Mouse (Mus musculus) frontal cortex, postnatal 14 days (tissue): ENCODE data around the gene Thsd4.

Experiments
- DNase-seq, 2 experiments: peaks; one replicate each; pipeline ENCODE4 v3.0.0; 2022; ENCODE audit warnings: low spot score in 2 of 2

Thsd4 gene

DNA sequence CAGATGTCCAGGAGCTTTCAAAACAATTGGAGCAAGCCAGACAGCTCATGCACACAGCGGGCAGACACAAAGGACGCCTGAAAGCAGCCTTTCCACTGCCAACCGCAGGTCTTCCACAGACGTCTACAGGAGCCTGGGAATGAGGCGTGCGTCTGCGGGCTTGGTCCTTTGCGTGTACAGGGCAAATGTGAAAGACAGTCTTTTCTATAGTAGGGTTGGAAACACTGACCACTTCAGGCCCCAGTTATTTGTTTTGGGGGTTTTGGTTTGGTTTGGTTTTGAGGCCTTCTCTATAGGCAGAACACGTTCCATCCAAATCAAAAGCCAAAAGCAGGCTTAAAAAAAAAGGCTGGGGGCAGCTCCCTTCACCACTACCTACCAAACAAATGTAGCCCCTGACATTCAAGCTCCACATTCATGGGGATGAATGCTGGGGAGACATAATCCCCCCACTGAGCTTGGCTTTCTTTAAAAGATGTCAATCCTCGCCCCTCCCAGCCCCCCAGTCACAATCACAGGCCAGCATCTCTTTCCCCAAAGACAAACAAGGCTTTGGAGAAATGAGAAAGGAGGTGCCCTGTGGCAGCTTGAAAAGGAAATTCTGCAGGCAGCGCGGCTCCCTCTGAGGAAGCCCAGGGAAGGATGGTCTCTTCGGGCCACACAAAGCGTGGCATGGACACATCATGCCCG, 255.1 kb downstream of the Thsd4 start:
- DNase-seq, result no peak

- no peak for DNase-seq
Observed at GRCm38 (mm10) chr9:60264586-60265325, 257.1 kb downstream of the Thsd4 start.

GRCm38 (mm10) chr9:60262515-60263140, 259.2 kb downstream of the Thsd4 start:
- DNase-seq, result no peak

DNA sequence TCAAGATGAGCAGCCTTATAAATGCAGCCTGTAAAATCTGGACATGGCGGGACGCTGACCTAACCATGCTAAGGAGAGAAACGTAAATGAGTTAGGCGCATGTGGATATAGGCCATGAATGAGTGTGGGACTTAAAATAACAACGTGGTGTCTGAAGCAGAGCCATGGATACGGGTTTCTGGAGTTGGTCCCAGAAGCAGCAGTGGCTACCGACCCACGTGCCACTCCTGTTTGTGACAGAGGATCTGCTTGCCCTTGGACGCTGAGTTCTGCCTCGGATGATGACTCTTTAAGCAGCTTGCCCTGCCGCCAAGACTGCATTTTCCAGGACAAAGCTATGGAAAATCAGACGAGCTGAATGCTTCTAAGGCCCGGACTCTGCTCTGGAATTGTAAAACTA, 262.2 kb downstream of the Thsd4 start:
- no peak for DNase-seq

DNA sequence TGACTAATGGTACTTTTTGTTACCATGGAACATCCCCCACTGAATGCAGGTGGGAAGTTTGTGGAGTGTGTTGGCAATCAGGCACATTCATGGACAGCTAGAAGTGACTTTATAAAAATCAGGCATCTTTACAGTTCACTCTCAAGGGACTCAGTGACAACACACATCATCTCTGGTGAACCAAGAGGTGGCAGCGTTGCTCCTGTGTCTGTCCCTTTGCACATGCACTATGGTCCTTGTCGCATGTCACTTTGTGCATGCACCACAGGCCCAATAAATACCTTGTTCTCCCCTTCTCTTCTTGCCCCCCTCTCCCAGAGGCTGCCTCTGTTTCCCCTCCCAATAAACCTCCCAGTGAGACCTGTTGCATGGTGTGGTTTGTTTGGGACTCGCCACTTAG, 270.1 kb downstream of the Thsd4 start:
- no peak for DNase-seq

DNA sequence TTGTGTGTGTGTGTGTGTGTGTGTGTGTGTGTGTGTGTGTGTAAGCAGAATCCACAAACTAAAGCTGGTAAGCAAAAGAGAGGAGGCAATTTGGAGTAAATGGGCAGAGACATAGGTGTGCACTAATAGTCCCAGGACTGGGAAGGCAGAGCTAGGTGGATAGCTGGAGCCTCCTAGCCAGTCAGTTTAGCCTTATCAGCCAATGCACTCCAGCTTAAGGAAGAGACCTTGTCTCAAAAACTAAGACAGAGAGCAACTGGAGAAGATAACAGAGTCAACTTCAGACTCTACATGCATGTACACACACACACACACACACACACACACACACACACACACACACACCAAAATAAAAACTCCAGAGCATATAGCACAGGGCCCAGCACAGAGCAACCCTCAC, 271.4 kb downstream of the Thsd4 start:
- no peak for DNase-seq

GRCm38 (mm10) chr9:60247998-60248397, 273.8 kb downstream of the Thsd4 start:
- DNase-seq, result no peak

DNA sequence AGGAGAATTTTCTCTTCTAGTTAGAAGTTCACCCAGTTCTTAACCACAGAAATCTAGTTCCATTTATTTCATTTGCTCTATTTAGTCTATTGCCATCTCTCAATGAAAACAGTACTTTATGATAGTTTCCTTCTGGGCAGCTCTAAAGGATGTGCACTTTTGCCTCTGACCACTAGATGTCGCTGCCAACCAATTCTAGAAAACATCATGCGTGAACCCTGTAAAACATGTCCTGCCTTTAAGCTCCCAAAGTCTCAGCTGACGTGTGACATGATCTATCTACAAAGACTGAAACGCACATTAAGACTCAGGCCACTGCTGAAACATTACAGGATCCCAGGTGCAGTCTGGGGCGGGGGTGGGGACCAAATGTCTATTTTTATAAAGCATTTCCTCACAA, 276.9 kb downstream of the Thsd4 start:
- peak; percentile 42 to 76 for DNase-seq

- DNase-seq, result no peak
Observed at GRCm38 (mm10) chr9:60243503-60243902, 278.3 kb downstream of the Thsd4 start.

- peak in 1 of 2 experiments; percentile 68 for DNase-seq
Observed at GRCm38 (mm10) chr9:60237667-60238066, 284.2 kb downstream of the Thsd4 start.

GRCm38 (mm10) chr9:60236155-60236554, 285.7 kb downstream of the Thsd4 start:
- DNase-seq, result no peak

- DNase-seq, result no peak
Observed at GRCm38 (mm10) chr9:60234233-60235115, 287.4 kb downstream of the Thsd4 start.

DNA sequence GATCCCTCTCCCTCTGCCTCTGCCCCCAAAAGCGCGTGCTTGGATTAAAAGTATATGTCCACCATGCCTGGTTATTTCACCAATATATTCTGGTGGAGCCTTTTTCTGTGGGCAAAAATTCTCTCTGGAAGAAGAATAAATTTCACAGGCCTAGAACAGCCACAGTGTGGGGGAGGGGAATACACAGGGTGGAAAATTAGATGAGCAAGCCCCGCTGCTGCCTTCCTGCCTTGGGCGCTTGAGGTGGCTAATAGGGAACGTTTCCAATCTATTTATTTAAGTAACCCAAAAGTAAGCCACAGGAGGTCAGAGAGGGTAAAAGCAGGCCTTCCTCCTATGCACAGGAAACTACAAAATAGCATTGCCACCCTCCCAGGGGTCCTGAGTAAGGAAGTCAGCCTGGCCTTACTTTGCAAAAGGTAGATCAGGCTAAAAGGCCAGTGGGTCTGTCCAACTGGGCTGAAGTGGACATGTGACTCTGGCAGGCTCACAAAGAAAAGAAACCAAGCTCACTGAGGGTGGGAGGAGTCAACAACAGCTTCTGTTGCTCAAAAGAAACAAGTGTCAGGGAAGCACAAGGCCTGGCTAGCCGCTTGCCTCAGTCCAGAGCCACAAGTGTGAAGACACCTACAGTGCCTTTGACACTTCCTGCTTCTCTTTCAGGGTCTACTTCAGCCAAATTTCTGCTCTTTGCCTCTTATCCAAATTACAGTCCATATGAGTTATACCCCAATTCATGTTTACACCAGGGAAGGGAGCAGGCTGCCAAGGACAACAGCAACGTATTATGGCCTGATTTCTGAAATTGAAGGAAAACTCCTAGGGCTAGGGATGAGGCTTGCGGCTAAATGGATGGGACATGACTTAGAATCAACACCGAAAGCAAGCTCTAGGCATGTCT, 289.6 kb downstream of the Thsd4 start:
- DNase-seq, result no peak

- DNase-seq, result no peak
Observed at GRCm38 (mm10) chr9:60229496-60229895, 292.4 kb downstream of the Thsd4 start.

DNA sequence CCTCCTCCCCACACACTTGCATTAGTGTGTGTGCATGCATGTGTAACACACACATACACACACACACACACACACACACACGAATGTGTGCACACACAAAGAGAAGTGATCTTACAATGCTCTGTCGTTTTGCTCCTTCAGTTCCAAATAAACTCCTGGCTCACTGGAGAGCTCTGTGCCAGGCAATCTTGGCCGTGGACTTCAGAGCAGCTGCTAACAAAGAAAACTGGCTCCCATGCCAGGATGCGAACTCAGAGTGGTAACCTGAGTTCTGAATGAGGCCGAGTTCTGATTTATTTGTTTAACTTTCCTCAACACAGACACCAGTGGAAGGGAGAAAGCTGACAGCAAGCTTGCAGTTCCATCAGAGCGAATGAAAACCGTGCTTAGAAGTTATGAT, 294.1 kb downstream of the Thsd4 start:
- no peak for DNase-seq

GRCm38 (mm10) chr9:60226679-60227078, 295.2 kb downstream of the Thsd4 start:
- DNase-seq, result no peak

DNA sequence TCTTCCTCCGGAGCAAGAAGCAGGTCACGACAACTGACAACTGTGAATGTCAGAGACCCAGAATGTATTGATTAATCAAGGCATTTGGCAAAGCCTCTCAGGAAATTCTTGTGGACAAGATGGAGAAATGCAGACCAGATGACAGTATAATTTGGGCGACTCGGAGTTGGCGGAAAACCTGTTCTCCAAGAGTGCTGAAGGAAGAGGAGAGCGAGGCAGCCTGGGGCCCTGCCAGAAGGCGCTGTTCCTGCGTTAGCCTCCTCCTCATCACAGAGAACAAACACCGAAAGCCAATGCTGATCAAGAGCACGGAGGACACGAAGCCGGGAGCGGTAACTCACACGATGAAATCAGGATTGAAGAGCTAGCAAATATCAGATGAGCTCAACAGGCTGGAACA, 295.7 kb downstream of the Thsd4 start:
- peak in 1 of 2 experiments; percentile 30 for DNase-seq

- DNase-seq, result no peak
Observed at GRCm38 (mm10) chr9:60225453-60225852, 296.4 kb downstream of the Thsd4 start.

DNA sequence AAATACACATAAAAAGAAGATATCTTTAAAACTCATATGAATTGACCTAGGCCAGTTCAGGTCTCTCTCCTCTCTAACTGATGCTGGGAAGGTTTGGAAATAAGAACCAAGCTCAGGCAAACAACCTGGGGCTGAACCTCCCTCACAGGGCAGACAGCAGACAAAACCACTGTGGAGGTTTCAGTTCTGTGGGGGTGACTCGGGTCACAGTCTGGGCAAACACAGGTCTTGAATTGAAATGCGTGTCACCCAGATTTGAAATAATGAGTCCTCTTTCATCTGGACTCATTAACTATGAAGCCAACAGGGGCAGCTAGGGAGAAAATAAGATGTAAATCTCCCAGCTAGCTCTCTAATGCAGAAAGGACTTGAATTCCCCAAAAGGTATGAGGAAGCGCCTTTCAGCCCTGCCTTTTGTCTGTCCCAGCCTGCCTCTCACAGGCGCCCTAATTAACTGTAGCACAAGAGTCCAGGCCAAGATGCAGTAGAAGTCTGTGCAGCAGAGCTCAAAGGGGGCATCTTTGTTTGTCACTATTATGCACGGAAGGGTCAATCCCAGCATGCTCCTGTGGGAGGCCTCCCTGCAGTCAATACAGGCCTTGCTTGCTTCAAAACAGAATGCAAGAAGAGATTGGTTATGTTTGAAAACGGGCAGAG, 297.7 kb downstream of the Thsd4 start:
- DNase-seq, result peak in 1 of 2 experiments; percentile 21

DNA sequence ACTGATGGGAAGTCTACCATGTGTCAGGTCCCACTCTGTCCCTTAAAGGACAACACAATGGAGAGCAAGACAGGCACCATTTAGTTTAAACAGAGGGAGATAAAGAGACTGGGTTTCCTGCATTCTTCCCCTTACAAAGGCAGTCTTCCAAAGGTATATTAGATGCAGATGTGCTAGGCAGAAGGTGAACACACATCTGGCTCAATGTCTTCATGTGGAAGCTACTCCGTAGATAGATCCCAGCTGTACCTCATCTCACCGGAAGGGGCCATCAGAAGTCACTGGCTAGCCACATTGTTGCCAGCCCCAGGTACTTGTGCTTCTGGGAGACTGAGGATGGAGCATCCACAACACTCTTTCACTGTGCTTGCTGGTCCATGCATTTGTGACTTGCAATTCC, 301.4 kb downstream of the Thsd4 start:
- DNase-seq, result no peak
